Mouse (Mus musculus) erythroblast, embryonic 14.5 days (primary cell): Measurements from ENCODE around the gene Grm3.

Source experiments
- GATA1 ChIP-seq: IDR thresholded peaks from 2 replicates; pipeline ENCODE4 v1.6.1; 2012; ENCODE audit warnings: low read length, inconsistent platforms, mixed read lengths
- TAL1 ChIP-seq: IDR thresholded peaks from 3 replicates; pipeline ENCODE4 v1.6.1; 2012; ENCODE audit warnings: low read length, inconsistent platforms, mixed read lengths

- TF ChIP-seq TAL1 (no peak), GATA1 (no peak)
Observed at GRCm38 (mm10) chr5:9748184-9748583, 23.2 kb upstream of the Grm3 start.
